Mouse (Mus musculus): ENCODE measurements around the gene Olfr718-ps1.

The Olfr718-ps1 gene

DNA sequence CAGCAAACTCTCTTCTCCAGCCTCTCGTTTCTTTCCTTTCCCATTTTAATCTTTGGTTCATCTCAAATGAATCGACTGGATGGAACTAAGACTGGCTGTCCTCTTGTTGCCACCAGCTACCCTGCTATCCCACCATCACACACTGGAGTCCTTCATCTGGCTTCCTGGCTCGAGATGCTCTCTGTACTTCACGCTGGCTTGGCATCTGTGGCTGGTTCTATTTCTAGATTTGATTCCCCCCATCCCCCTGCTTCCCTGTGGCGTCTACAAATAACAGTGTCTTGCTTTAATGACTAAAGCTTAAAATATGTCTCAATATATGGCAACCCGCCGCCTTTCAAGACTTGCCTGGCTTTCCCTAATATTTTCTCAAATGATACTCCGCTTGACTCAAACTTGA is 19.5 kb downstream of the Olfr718-ps1 start:
- DNase-seq: no peak

DNA sequence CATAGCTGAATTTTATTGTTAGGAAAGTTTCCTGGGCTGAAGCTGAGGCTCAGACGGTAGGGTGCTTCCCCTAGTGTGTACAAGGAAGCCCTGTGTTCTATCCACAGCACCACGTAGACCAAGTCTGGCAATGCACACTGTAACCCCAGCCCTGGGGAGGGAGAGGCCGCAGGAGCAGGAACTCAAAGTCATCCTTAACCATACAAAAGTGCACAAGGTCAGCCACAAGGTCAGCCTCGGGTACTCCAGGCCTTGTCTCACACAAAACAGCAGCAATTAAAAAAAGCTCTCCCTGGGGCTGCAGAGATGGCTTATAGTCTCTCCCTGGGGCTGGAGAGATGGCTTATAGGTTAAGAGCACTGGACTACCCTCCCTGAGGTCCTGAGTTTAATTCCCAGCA is 20.5 kb downstream of the Olfr718-ps1 start:
- DNase-seq: no peak

DNA sequence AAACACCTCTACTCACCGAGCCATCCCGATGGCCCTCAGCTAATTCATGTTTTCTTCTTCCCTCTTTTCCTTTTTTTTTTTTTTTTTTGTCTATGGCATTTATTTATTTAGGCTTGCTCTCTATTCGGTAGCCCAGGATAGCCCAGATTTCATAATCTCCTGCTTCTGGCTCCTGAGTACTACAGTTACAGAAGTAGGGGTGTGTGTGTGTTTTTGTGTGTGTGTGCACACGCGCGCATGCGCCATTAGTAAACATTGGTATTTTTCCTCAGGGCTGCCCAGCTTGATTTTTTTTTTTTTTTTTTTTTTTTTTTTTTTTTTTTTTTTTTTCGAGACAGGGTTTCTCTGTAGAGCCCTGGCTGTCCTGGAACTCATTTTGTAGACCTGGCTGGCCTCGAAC is 21.3 kb downstream of the Olfr718-ps1 start:
- no peak for DNase-seq

DNA sequence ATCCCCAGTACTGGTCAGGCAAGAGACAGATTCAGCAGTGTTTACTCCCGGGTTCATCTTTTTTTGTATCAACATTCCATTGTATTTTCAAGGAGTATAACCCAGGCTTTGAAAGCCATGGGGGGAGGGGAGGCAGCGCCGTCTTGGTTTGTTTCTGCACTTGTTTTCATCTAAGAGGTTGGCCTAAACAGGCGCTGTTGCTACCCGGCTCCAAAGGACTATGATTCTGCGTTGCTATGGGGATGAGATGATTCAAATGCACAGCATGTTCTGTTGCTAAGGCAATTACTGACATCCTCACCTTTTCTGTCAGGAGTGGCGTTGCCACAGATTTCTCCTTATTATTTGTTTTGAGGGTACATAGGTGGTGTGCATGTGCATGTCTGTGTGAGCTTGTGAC is 21.8 kb downstream of the Olfr718-ps1 start:
- DNase-seq: no peak

DNA sequence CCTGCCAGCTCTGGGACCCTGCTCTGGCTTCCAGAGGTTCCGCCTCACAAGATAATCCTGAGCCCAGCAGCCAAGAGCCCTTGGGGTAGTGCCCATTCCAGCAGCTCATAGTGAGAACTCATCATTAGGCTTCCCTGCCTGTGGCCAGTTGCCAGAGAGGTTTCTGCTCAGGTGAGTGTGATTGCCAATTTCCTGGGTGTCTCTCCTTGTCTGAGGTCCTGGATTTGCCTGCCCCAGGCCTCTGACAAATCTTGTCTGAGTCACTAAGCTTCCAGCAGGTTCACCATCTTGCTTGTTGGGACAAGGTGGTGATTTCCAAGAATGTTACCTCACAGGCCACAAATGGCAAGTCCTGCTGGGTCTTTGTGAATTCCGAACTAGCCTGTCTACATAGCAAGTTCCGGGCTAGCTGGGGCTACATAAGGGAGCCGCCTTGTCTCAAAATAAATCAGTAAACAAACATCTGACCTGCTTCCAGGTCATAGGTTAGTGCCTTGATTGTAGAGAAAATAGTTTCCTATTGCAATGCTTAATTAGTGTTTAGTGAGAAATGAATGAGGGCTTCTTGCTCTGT is 22.5 kb downstream of the Olfr718-ps1 start:
- no peak for DNase-seq

DNA sequence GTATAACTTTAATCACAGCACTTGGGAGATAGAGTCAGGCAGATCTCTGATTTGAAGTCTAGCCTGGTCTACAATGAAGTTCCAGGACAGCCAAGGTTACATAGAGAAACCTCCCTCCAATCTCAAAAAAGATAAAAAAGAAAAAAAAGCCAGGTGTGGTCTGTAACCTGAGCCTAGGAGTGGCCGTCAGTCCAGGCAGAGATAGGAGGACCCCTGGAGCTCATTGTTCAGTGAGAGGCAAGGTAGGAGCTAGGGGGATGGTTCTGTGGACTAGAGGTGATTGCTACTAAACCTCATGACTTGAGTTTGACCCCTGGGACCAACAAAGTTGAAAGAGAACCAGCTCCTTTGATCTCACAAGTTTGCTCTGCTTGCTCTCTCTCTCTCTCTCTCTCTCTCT is 24.7 kb downstream of the Olfr718-ps1 start:
- DNase-seq: no peak

DNA sequence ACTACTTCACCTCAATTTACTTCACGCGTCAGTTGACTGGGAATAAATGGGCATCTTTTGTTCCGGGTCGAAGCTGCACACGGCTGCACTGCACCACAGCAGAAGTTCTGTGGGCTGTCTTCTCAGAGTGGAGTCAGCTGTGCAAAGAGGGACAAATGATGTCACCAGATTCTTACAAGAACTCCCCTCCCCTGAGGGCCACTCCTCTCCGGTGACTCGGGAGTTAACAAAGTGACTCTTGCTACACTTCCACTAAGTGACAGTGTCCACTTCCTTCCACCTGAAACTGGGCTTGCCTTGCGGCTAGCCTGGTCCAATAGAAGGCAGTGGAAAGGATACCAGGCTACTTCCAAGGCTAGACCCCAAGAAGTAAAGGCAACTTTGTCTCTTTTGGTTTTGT is 25.3 kb downstream of the Olfr718-ps1 start:
- DNase-seq: no peak

DNA sequence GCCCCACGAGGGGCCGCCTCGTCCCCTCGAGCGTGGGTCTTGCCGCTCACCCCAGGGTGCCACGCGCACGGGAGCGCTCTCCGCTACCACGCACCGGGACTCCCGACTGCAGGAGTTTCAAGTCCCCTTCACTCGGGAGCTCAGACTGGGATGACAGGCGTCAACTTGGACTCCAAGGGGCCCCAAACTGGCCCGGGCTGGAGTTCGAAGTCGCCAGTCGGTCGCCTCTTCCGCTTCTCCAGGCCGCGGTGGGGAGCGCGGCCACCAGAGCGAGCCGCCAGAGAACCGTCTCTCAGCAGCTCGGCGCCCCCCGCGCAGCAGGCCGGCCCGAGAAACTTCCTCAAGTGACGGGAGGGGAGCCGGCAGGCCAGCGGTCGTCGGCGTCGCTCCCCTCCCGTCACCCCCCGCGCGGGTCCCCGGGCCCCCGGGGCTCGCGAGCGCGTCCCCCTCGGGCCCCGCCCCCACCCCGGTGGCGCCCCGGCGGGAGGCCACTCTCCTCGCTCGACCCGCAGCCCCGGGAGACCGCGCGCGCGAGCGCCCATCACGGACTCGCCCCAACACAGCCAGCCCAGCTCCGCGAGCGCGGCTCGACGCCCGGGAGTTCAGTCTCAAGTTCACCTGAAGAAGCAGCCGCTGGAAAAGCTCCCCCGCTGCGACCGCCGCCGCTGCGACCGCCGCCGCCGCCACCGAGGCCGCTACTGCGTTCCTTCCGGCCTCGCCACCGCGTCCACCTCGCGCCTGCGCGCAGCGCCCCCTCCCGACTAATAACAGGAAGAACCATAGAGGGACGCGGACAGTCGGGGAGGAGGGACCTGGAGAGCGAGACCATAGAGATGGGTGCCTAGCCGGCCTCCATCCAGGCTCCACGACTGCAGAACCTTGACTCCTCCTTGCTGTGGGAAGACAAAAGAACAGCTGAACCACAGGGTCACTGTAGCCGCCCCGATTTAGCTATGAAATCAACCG is 34.8 kb downstream of the Olfr718-ps1 start, which contains the start of gene Rnf216:
TSS of gene Rnf216 (minus strand) at position 714 of the 966 bp plus-strand sequence.
- peak; percentile 75 to 76 for DNase-seq

DNA sequence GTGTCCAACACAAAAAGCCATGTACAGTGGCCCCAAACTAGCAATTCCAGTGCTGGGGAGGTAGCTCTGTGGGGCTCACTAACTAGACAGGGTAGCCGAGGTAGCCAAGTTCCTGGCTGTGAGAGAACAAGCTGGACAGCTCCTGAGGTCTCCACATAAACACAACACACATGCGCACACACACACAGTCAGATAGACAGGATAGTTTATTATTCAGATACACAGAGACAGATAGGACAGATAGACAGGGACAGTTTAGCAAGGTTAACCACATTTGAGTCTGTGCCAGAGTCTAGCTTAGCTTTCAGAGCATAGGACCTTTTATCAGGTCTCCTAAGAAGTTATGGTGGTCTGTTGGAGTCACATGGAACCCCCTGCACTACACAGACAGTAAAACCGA is 40.5 kb downstream of the Olfr718-ps1 start:
- DNase-seq: no peak

DNA sequence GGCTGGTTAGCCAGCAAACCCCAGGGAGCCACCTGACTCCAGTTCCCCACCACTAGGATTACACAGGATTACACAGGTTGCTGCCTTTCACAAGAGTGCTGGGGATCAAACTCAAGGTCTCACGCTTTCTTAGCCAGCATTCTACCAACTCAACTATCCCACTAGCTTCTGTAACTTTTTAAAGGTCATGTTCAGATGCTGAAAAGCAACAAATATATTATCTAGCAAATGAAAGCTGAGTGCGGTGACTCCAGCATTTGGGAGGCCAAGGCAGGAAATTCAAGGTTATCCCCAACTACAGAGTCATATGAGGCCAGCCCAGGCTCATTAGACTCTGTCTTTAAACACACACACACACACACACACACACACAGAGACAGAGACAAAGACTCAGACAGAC is 44.1 kb downstream of the Olfr718-ps1 start:
- DNase-seq: no peak

DNA sequence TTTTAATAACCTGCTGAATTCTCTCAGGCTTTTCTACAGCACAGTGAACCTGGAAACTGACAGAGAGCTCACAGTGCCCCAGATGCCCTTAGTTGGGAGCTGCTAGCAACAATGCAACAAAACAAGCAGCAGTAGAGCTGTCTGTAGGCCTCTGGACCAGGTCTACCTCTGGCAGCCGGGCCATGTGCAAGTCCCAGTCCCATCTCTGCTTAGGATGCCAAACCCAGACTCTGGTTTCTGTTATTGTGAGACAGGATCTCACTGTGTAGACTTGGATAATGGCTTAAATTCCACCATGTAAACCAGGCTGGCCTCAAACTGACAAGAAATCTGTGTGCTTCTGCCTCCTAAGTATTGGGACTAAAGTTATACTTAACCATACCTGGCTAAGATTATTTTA is 45.8 kb downstream of the Olfr718-ps1 start:
- DNase-seq: no peak

DNA sequence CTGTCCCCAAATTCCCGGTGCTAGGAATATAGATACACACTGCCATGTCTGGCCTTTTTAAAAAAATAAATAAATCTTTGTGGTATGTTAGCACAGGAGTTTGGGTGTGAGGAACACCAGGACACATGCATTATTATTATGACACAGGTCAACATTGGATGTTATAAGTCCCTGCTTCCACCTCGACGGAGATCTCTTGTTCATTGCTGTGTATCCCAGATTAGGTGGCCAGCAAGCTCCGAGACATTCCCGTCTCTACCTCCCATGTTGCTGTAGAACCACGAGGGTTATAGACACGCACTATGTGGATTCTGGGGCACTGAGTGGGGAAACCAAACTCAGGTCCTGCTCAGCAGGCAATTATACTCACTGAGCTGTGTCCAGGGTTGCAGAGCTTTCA is 52.1 kb downstream of the Olfr718-ps1 start:
- DNase-seq: no peak

DNA sequence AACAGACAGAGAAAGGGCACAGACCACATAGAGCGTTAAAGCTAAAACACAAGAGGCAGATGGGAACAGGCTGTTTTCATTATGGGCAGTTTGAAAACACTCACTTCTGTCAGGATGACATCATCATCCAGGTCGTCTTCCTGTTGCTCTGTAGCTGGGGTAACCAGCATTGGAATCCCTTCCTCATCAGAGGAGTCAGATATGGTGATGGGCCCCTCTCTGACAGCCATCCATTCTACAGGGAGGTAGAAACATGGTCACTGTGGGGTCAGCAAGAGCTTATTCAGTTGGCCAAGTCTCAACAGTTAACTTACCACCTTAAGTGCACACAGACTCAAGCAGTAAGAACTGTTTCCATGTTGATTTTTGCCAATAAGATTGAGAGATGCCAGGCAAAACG is 54.5 kb downstream of the Olfr718-ps1 start:
- no peak for DNase-seq

DNA sequence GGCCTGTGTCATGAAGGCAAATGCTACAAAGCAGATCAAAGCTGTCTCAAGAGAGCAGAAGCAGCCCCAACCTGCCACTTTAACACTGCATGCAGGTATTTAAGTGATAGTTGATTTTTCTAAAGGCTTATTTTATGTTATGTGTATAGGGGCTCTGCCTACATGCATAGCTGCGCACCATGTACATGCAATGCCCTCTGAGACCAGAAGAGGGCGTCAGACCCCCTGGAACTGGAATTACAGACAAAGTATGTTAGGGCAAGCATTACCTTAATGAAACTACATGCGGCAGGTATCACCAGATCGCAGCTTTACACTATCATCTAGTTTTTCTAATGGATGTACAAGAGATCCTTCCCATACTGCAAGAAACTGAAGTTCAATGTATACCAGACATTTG is 62.5 kb downstream of the Olfr718-ps1 start:
- peak in 1 of 2 experiments; percentile 5 for DNase-seq

Measured in thymus, postnatal 36 days (tissue).